Mouse (Mus musculus): Measurements from ENCODE around the gene 3110040M04Rik.

The 3110040M04Rik gene

GRCm38 (mm10) chr1:151236141-151236930, 32.4 kb downstream of the 3110040M04Rik start:
- in situ Hi-C loops (cut with MboI) = no loop called here

GRCm38 (mm10) chr1:151237780-151238179, 33.9 kb downstream of the 3110040M04Rik start:
- in situ Hi-C loops (cut with MboI) = no loop called here

DNA sequence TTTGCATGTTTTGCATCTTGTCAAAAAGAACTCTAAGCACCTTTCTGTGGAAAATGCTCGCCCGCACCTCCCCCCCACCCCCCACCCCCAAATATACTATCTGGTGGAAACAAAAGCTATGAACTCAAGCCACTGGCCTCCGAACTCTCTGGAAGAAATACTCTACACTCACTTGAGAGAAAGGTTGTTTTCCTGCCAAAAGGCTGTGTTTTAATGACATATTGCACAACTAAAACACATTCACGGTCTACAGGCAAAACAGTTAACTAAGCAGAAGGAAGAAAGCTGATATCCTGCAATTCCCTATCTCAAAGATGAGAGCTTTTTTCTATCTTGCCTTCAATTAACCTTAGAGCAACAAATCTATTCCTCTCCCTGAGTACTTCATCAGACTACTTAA, 39.4 kb downstream of the 3110040M04Rik start:
- in situ Hi-C loops (cut with MboI) = no loop called here

DNA sequence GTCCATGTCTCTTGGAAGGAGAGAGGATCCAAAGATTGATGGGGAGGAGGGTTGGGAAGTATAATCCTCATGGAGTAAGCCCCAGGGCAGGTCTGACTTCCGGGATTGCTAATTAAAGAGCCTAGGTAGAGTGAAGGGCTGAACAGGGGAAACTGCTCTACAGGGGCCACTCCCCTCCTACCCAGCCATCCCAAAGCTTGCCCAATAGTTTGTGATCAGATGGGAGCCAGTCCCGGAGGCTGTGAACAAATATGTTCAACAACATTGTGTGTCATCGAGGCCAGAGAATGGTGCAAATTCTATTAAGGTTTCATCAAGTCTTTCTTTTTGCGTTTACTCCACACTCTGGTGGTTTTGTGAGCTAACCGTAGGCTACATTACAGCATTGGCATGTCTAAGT, 40.1 kb downstream of the 3110040M04Rik start:
- in situ Hi-C loops (cut with MboI) = no loop called here

- in situ Hi-C loops (cut with MboI) = no loop called here
Observed at GRCm38 (mm10) chr1:151244761-151245160, 40.8 kb downstream of the 3110040M04Rik start.

GRCm38 (mm10) chr1:151245165-151245564, 41.2 kb downstream of the 3110040M04Rik start:
- in situ Hi-C loops (cut with MboI) = no loop called here

GRCm38 (mm10) chr1:151245846-151246245, 41.9 kb downstream of the 3110040M04Rik start:
- in situ Hi-C loops (cut with MboI) = no loop called here

GRCm38 (mm10) chr1:151250109-151250508, 46.2 kb downstream of the 3110040M04Rik start:
- in situ Hi-C loops (cut with MboI) = no loop called here

GRCm38 (mm10) chr1:151250529-151251193, 46.7 kb downstream of the 3110040M04Rik start:
- in situ Hi-C loops (cut with MboI) = no loop called here

GRCm38 (mm10) chr1:151251194-151252010, 47.5 kb downstream of the 3110040M04Rik start:
- in situ Hi-C loops (cut with MboI) = no loop called here

Measured in mature B cell (primary cell).